Mouse (Mus musculus): Measurements from ENCODE around the gene Rpf2. TPM values are rescaled to one million over a fixed set of nuclear protein-coding genes. Genes with fewer than 3 reads are reported as not detected.

The Rpf2 gene
- 65.4 and 74.7 TPM in 2 replicates for polyA plus RNA-seq (2015; fragmentation: Nextera tagmentation; extraction: Ambion mirVana)

- H3K36me3 ChIP-seq = peaks cover 22% of the 10 kb centered on the region
- H3K27me3 ChIP-seq (replicated peaks) = no peaks in the 10 kb centered on the region
- H3K4me1 ChIP-seq (replicated peaks) = 0 out of 2 replicates have a peak, but pooled peaks cover 3% of the 10 kb centered on the region
- H3K4me3 ChIP-seq (replicated peaks) = peak within 1 kb of the TSS; percentile 74
- peak within 1 kb of the TSS; percentile 54; the same call in 1 of the 2 replicates for H3K27ac ChIP-seq
- ATAC-seq = peak; percentile 97
- under 1% methylated on average over 54 of the region's 54 CpGs for WGBS
- H3K4me2 ChIP-seq (replicated peaks) = peak within 1 kb of the TSS; percentile 63
- peak within 1 kb of the TSS; percentile 66 for H3K9ac ChIP-seq
- no peaks in the 10 kb centered on the region for H3K9me3 ChIP-seq
Measured at GRCm38 (mm10) chr10:40246374-40247165, at the start of gene Rpf2. Gene Rpf2, minus strand, starts transcription at chr10:40247036.

- no peak overlapping the region for H3K4me3 ChIP-seq (replicated peaks)
- no peak overlapping the region for H3K27ac ChIP-seq
- no peak overlapping the region for H3K9ac ChIP-seq
- H3K4me1 ChIP-seq (replicated peaks) = 0 out of 2 replicates have a peak, but pooled peaks cover 6% of the 10 kb centered on the region
- ATAC-seq = no peak
- no peaks in the 10 kb centered on the region for H3K9me3 ChIP-seq
- 91% methylated on average over 6 of the region's 6 CpGs for WGBS
- peaks cover 18% of the 10 kb centered on the region for H3K36me3 ChIP-seq
- H3K27me3 ChIP-seq (replicated peaks) = no peaks in the 10 kb centered on the region
- no peak overlapping the region for H3K4me2 ChIP-seq (replicated peaks)
Measured at GRCm38 (mm10) chr10:40292640-40293039, 45.8 kb upstream of the Rpf2 start.

- H3K4me3 ChIP-seq (replicated peaks) = no peak overlapping the region
- no peak overlapping the region for H3K27ac ChIP-seq
- H3K4me2 ChIP-seq (replicated peaks) = no peak overlapping the region
- WGBS = 89% methylated on average over 1 of the region's 1 CpGs
- no peaks in the 10 kb centered on the region for H3K9me3 ChIP-seq
- no peaks in the 10 kb centered on the region for H3K4me1 ChIP-seq (replicated peaks)
- no peak overlapping the region for H3K9ac ChIP-seq
- no peaks in the 10 kb centered on the region for H3K27me3 ChIP-seq (replicated peaks)
- no peak for ATAC-seq
- peaks cover 20% of the 10 kb centered on the region for H3K36me3 ChIP-seq
Measured at GRCm38 (mm10) chr10:40286767-40287166, 39.9 kb upstream of the Rpf2 start.

- 82% methylated on average over 1 of the region's 1 CpGs for WGBS
Measured at GRCm38 (mm10) chr10:40285571-40285970, 38.7 kb upstream of the Rpf2 start.

GRCm38 (mm10) chr10:40284997-40285396, 38.2 kb upstream of the Rpf2 start:
- no peak for ATAC-seq
- WGBS = 86% methylated on average over 3 of the region's 3 CpGs
- H3K4me3 ChIP-seq (replicated peaks) = no peak overlapping the region
- no peaks in the 10 kb centered on the region for H3K27me3 ChIP-seq (replicated peaks)
- no peaks in the 10 kb centered on the region for H3K4me1 ChIP-seq (replicated peaks)
- 0 out of 2 replicates have a peak, but pooled peaks cover 9% of the 10 kb centered on the region for H3K36me3 ChIP-seq
- H3K9ac ChIP-seq = no peak overlapping the region
- no peak overlapping the region for H3K27ac ChIP-seq
- no peaks in the 10 kb centered on the region for H3K9me3 ChIP-seq
- no peak overlapping the region for H3K4me2 ChIP-seq (replicated peaks)

More at GRCm38 (mm10) chr10:40285571-40285970, 38.7 kb upstream of the Rpf2 start:
- no peak overlapping the region for H3K4me3 ChIP-seq (replicated peaks)
- H3K27ac ChIP-seq = no peak overlapping the region
- ATAC-seq = no peak
- no peak overlapping the region for H3K4me2 ChIP-seq (replicated peaks)
- no peaks in the 10 kb centered on the region for H3K9me3 ChIP-seq
- H3K9ac ChIP-seq = no peak overlapping the region
- H3K4me1 ChIP-seq (replicated peaks) = no peaks in the 10 kb centered on the region
- H3K36me3 ChIP-seq = peaks cover 10% of the 10 kb centered on the region; the same call in 1 of the 2 replicates
- no peaks in the 10 kb centered on the region for H3K27me3 ChIP-seq (replicated peaks)

- ATAC-seq = no peak
- H3K9ac ChIP-seq = no peak overlapping the region
- no peaks in the 10 kb centered on the region for H3K27me3 ChIP-seq (replicated peaks)
- H3K4me2 ChIP-seq (replicated peaks) = no peak overlapping the region
- no peaks in the 10 kb centered on the region for H3K4me1 ChIP-seq (replicated peaks)
- 0 out of 2 replicates have a peak, but pooled peaks cover 7% of the 10 kb centered on the region for H3K36me3 ChIP-seq
- no peaks in the 10 kb centered on the region for H3K9me3 ChIP-seq
- 76% methylated on average over 10 of the region's 10 CpGs for WGBS
- H3K27ac ChIP-seq = no peak overlapping the region
- no peak overlapping the region for H3K4me3 ChIP-seq (replicated peaks)
Measured at GRCm38 (mm10) chr10:40284179-40284831, 37.5 kb upstream of the Rpf2 start.

- H3K27ac ChIP-seq = no peak overlapping the region
- H3K9ac ChIP-seq = no peak overlapping the region
- H3K4me1 ChIP-seq (replicated peaks) = no peaks in the 10 kb centered on the region
- no peaks in the 10 kb centered on the region for H3K9me3 ChIP-seq
- H3K4me3 ChIP-seq (replicated peaks) = no peak overlapping the region
- 94% methylated on average over 9 of the region's 9 CpGs for WGBS
- no peak overlapping the region for H3K4me2 ChIP-seq (replicated peaks)
- no peaks in the 10 kb centered on the region for H3K27me3 ChIP-seq (replicated peaks)
- 0 out of 2 replicates have a peak, but pooled peaks cover 7% of the 10 kb centered on the region for H3K36me3 ChIP-seq
- ATAC-seq = no peak
Measured at GRCm38 (mm10) chr10:40283636-40284035, 36.8 kb upstream of the Rpf2 start.

GRCm38 (mm10) chr10:40281565-40281964, 34.7 kb upstream of the Rpf2 start:
- no peaks in the 10 kb centered on the region for H3K9me3 ChIP-seq
- H3K9ac ChIP-seq = no peak overlapping the region
- H3K4me3 ChIP-seq (replicated peaks) = no peak overlapping the region
- no peaks in the 10 kb centered on the region for H3K27me3 ChIP-seq (replicated peaks)
- ATAC-seq = no peak
- H3K4me1 ChIP-seq (replicated peaks) = no peaks in the 10 kb centered on the region
- no peak overlapping the region for H3K4me2 ChIP-seq (replicated peaks)
- 0 out of 2 replicates have a peak, but pooled peaks cover 7% of the 10 kb centered on the region for H3K36me3 ChIP-seq
- H3K27ac ChIP-seq = no peak overlapping the region
- WGBS = 92% methylated on average over 2 of the region's 2 CpGs

GRCm38 (mm10) chr10:40278317-40278716, 31.5 kb upstream of the Rpf2 start:
- WGBS = 62% methylated on average over 5 of the region's 5 CpGs
- no peak overlapping the region for H3K4me3 ChIP-seq (replicated peaks)
- no peak overlapping the region for H3K4me2 ChIP-seq (replicated peaks)
- no peak overlapping the region for H3K9ac ChIP-seq
- no peaks in the 10 kb centered on the region for H3K36me3 ChIP-seq
- H3K4me1 ChIP-seq (replicated peaks) = no peaks in the 10 kb centered on the region
- H3K27me3 ChIP-seq (replicated peaks) = no peaks in the 10 kb centered on the region
- ATAC-seq = no peak
- H3K27ac ChIP-seq = no peak overlapping the region
- no peaks in the 10 kb centered on the region for H3K9me3 ChIP-seq

- no peaks in the 10 kb centered on the region for H3K4me1 ChIP-seq (replicated peaks)
- no peaks in the 10 kb centered on the region for H3K27me3 ChIP-seq (replicated peaks)
- H3K9ac ChIP-seq = no peak overlapping the region
- no peaks in the 10 kb centered on the region for H3K9me3 ChIP-seq
- no peak overlapping the region for H3K4me3 ChIP-seq (replicated peaks)
- H3K36me3 ChIP-seq = no peaks in the 10 kb centered on the region
- no peak overlapping the region for H3K27ac ChIP-seq
- WGBS = 65% methylated on average over 7 of the region's 7 CpGs
- no peak overlapping the region for H3K4me2 ChIP-seq (replicated peaks)
- ATAC-seq = no peak
Measured at GRCm38 (mm10) chr10:40275991-40276390, 29.2 kb upstream of the Rpf2 start.

- 73% methylated on average over 5 of the region's 5 CpGs for WGBS
- Histone ChIP-seq H3K9me3 (no peaks in the 10 kb centered on the region), H3K9ac (no peak overlapping the region), H3K4me2 (replicated peaks) (no peak overlapping the region), H3K27me3 (replicated peaks) (no peaks in the 10 kb centered on the region), H3K27ac (no peak overlapping the region), H3K36me3 (no peaks in the 10 kb centered on the region), H3K4me3 (replicated peaks) (no peak overlapping the region), H3K4me1 (replicated peaks) (no peaks in the 10 kb centered on the region)
- ATAC-seq = peak; percentile 59; the same call in 1 of the 2 replicates
Measured at GRCm38 (mm10) chr10:40273938-40274337, 27.1 kb upstream of the Rpf2 start.

- no peak for ATAC-seq
- no peak overlapping the region for H3K4me3 ChIP-seq (replicated peaks)
- no peaks in the 10 kb centered on the region for H3K36me3 ChIP-seq
- no peaks in the 10 kb centered on the region for H3K4me1 ChIP-seq (replicated peaks)
- WGBS = 91% methylated on average over 3 of the region's 3 CpGs
- no peak overlapping the region for H3K27ac ChIP-seq
- H3K4me2 ChIP-seq (replicated peaks) = no peak overlapping the region
- no peak overlapping the region for H3K9ac ChIP-seq
- H3K9me3 ChIP-seq = no peaks in the 10 kb centered on the region
- no peaks in the 10 kb centered on the region for H3K27me3 ChIP-seq (replicated peaks)
Measured at GRCm38 (mm10) chr10:40271216-40271615, 24.4 kb upstream of the Rpf2 start.
